Mouse (Mus musculus) liver, postnatal 0 days (tissue): ENCODE results near the gene Stt3b. TPM values are rescaled to one million over a fixed set of nuclear protein-coding genes. Genes with fewer than 3 reads are reported as not detected.
A peak's percentile ranks its signal among the peaks of the same experiment; 100 is the strongest.

Source experiments
- ATAC-seq: fragments of 200-750 bp; cut with Nextera tagmentation; 2 replicates; pipeline ENCODE4 v1.8.0; 2017; ENCODE audit warnings: mild to moderate bottlenecking, moderate library complexity
- DNase-seq: peaks from one replicate; pipeline ENCODE4 v3.0.0-alpha.2; 2016
- H3K27ac ChIP-seq: fragments of 300-500 bp; sonication (generic); 2 replicates; pipeline ENCODE4 v1.5.1; 2014; ENCODE audit warnings: antibody characterized with exemption, moderate library complexity, mild to moderate bottlenecking, low read depth
- H3K27me3 ChIP-seq: fragments of 300-500 bp; sonication (generic); 2 replicates; pipeline ENCODE4 v1.6.1; 2014; ENCODE audit warnings: low read length, control low read depth, mixed read lengths; ENCODE audit not compliant: insufficient read depth
- H3K36me3 ChIP-seq: fragments of 300-500 bp; sonication (generic); replicated peaks from 2 replicates; pipeline ENCODE4 v1.6.1; 2014; ENCODE audit warnings: mild to moderate bottlenecking, control low read depth, low read length, moderate library complexity, mixed read lengths; ENCODE audit not compliant: insufficient read depth
- H3K4me1 ChIP-seq: fragments of 300-500 bp; sonication (generic); 2 replicates; pipeline ENCODE4 v1.6.1; 2014; ENCODE audit warnings: antibody characterized with exemption, mild to moderate bottlenecking, control low read depth; ENCODE audit not compliant: insufficient read depth
- H3K4me2 ChIP-seq: fragments of 300-500 bp; sonication (generic); 2 replicates; pipeline ENCODE4 v1.6.1; 2014; ENCODE audit warnings: low read depth, mild to moderate bottlenecking, low read length, moderate library complexity, mixed read lengths
- H3K4me3 ChIP-seq: fragments of 300-500 bp; sonication (generic); 2 replicates; pipeline ENCODE4 v1.5.1; 2014; ENCODE audit warnings: low read depth, low read length
- H3K9ac ChIP-seq: fragments of 300-500 bp; sonication (generic); replicated peaks from 2 replicates; pipeline ENCODE4 v1.6.1; 2014; ENCODE audit warnings: mild to moderate bottlenecking, moderate library complexity
- H3K9me3 ChIP-seq: fragments of 300-500 bp; sonication (generic); 2 replicates; pipeline ENCODE4 v1.6.1; 2016; ENCODE audit warnings: mild to moderate bottlenecking, control low read depth, low read length, mixed read lengths
- CTCF ChIP-seq: sonication (generic); IDR thresholded peaks from 2 replicates; pipeline ENCODE4 v1.5.1; 2016; ENCODE audit warnings: antibody characterized with exemption, low read depth
- EP300 ChIP-seq: IDR thresholded peaks from 2 replicates; pipeline ENCODE4 v1.6.1; 2016; ENCODE audit warnings: antibody characterized with exemption, low read depth, mild to moderate bottlenecking
- WGBS: fragments of 180-500 bp; shearing (Covaris S2); extraction: QIAGEN DNeasy Blood & Tissue Kit; methylation state at CpG from one replicate; pipeline ENCODE4 v1.1.7; 2014; ENCODE audit not compliant: insufficient replicate concordance; 5-methylcytosine and 5-hydroxymethylcytosine counted together
- polyA plus RNA-seq: library from polyadenylated mRNA; unstranded; fragments of >200 nt; fragmentation: Nextera tagmentation; extraction: Ambion mirVana; gene quantifications from 2 replicates; pipeline ENCODE4 v1.2.1, GENCODE M21; 2015

The Stt3b gene
- polyA plus RNA-seq, 1 experiment from 2014 or later, result 43.8 TPM

DNA sequence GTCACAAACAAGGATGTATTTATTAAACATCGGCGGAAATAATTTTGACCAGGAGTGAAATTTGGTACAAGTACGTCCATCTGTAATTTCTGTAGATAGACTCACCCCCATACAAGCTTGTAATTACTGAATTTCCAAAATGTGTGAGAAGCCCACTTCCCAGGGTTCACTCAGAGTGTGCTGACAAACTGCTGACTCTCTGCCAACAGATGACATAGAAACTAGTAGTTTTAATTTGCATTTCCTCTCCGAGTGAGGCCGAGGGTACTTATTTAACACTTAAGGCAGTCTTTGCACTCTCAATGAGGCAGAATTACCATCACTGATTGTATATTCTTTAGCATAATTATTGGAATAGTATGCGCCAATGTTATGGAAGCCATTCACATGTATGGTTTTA lies 12.2 kb upstream of the Stt3b start:
- no peak for ATAC-seq
- 88% methylated on average over 6 of the region's 6 CpGs for WGBS

GRCm38 (mm10) chr9:115321052-115321451 lies 10.8 kb upstream of the Stt3b start:
- ATAC-seq (no peak), DNase-seq (no peak)
- Histone ChIP-seq H3K27ac (no peak overlapping the region), H3K4me3 (no peak overlapping the region), H3K4me1 (no peaks in the 10 kb centered on the region), H3K4me2 (no peak overlapping the region), H3K9ac (no peak overlapping the region), H3K27me3 (no peaks in the 10 kb centered on the region), H3K9me3 (no peaks in the 10 kb centered on the region), H3K36me3 (no peaks in the 10 kb centered on the region)
- 73% methylated on average over 6 of the region's 6 CpGs for WGBS
- TF ChIP-seq EP300, result no peak
- TF ChIP-seq CTCF, result peak; percentile 42

More for the DNA sequence above, 12.2 kb upstream of the Stt3b start:
- no peaks in the 10 kb centered on the region for H3K4me1 ChIP-seq
- no peak overlapping the region for H3K4me3 ChIP-seq
- no peak for TF ChIP-seq CTCF
- TF ChIP-seq EP300, result no peak
- no peaks in the 10 kb centered on the region for H3K9me3 ChIP-seq
- no peak overlapping the region for H3K27ac ChIP-seq
- no peak for DNase-seq
- no peaks in the 10 kb centered on the region for H3K36me3 ChIP-seq
- no peaks in the 10 kb centered on the region for H3K27me3 ChIP-seq
- no peak overlapping the region for H3K9ac ChIP-seq
- H3K4me2 ChIP-seq, result no peak overlapping the region

DNA sequence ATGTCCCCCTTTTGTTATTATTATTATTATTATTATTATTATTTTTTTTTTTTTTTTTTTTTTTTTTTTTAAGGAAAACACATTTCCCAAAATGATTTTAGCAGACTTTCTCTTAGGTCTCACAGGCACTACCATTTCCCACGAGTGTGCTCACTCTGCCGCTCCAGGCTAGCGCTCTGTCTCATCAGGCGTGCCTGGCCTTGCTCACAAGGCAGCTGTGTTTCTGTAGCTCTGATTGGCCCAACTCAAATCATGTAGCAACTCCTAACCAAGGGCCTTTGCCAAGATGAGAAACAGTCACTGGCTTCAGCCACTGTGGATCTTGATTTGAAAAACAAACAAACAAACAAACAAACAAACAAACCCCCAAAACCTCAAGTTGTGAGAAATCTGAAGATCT lies 9.9 kb upstream of the Stt3b start:
- no peak for DNase-seq
- no peaks in the 10 kb centered on the region for H3K4me1 ChIP-seq
- 88% methylated on average over 4 of the region's 4 CpGs for WGBS
- TF ChIP-seq CTCF (no peak), EP300 (no peak)
- H3K4me3 ChIP-seq, result no peak overlapping the region
- no peak overlapping the region for H3K4me2 ChIP-seq
- H3K27ac ChIP-seq, result no peak overlapping the region
- no peak for ATAC-seq
- no peaks in the 10 kb centered on the region for H3K36me3 ChIP-seq
- H3K27me3 ChIP-seq, result no peaks in the 10 kb centered on the region
- H3K9me3 ChIP-seq, result no peaks in the 10 kb centered on the region
- H3K9ac ChIP-seq, result no peak overlapping the region

DNA sequence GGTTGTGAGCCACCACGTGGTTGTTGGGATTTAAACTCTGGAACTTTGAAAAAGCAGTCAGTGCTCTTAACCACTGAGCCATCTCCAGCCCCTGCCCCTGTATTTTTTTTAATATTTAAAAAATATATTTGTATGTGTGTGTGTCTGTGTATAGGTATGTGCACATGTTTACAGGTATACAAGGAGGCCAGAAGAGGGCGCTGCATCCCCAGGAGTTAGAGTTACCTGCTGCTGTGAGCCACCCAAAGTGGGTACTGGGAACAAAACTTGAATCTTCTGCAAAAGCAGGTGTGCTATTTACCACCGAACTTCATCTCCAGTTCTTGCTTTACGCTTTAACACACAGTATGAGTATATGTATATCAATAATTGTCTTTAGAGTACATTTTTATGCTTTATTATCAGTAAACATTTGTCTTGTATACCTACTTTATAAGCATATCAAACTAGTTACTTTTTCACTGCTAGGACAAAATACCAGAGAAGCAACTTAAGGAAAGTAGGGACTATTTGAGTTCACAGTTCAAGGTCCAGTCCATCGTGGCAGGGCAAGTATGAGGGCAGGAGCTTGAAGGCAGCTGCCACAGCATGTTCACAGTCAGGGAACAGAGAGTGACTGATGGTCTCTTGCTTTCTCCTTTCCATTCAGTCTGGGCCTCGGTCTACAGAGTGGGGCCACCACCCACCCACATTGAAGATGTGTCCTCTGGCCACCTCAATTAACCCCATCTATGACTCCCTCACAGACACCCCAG lies 8.6 kb upstream of the Stt3b start:
- WGBS, result 79% methylated on average over 6 of the region's 6 CpGs
- no peaks in the 10 kb centered on the region for H3K27me3 ChIP-seq
- no peak overlapping the region for H3K4me3 ChIP-seq
- no peak overlapping the region for H3K27ac ChIP-seq
- no peaks in the 10 kb centered on the region for H3K9me3 ChIP-seq
- ATAC-seq, result no peak
- no peak overlapping the region for H3K4me2 ChIP-seq
- TF ChIP-seq CTCF (0 out of 2 replicates have a peak, but pooled peaks have one; percentile 14), EP300 (no peak)
- no peak overlapping the region for H3K9ac ChIP-seq
- no peaks in the 10 kb centered on the region for H3K36me3 ChIP-seq
- H3K4me1 ChIP-seq, result 0 out of 2 replicates have a peak, but pooled peaks cover 4% of the 10 kb centered on the region
- DNase-seq, result no peak

GRCm38 (mm10) chr9:115317049-115317448 lies 6.8 kb upstream of the Stt3b start:
- Histone ChIP-seq H3K9me3 (no peaks in the 10 kb centered on the region), H3K9ac (no peak overlapping the region), H3K27ac (no peak overlapping the region), H3K4me3 (no peak overlapping the region), H3K27me3 (no peaks in the 10 kb centered on the region), H3K4me2 (no peak overlapping the region), H3K36me3 (no peaks in the 10 kb centered on the region), H3K4me1 (0 out of 2 replicates have a peak, but pooled peaks cover 7% of the 10 kb centered on the region)
- DNase-seq, result no peak
- TF ChIP-seq EP300 (no peak), CTCF (no peak)
- no peak for ATAC-seq
- WGBS, result 77% methylated on average over 5 of the region's 5 CpGs

- peak overlapping the region; percentile 59 for H3K4me2 ChIP-seq
- peak overlapping the region; percentile 26 for H3K4me3 ChIP-seq
- no peak for ATAC-seq
- H3K4me1 ChIP-seq, result peaks cover 7% of the 10 kb centered on the region; the same call in 1 of the 2 replicates
- no peaks in the 10 kb centered on the region for H3K9me3 ChIP-seq
- H3K27me3 ChIP-seq, result no peaks in the 10 kb centered on the region
- TF ChIP-seq EP300, result no peak
- TF ChIP-seq CTCF, result no peak
- no peaks in the 10 kb centered on the region for H3K36me3 ChIP-seq
- 29% methylated on average over 10 of the region's 10 CpGs for whole genome bisulfite sequencing
- peak overlapping the region; percentile 36; the same call in 1 of the 2 replicates for H3K27ac ChIP-seq
- H3K9ac ChIP-seq, result peak overlapping the region; percentile 19; the same call in 1 of the 2 replicates
- peak; percentile 56 for DNase-seq
Measured at GRCm38 (mm10) chr9:115314556-115314955, 4.3 kb upstream of the Stt3b start.
